Mouse (Mus musculus): ENCODE results near the gene Grb7. TPM values are rescaled to one million over a fixed set of nuclear protein-coding genes. Genes with fewer than 3 reads are reported as not detected.

Grb7 gene
- polyA plus RNA-seq, 1 experiment from 2014 or later: 87.1 TPM

- Histone ChIP-seq H3K4me3 (ENCODE audit: low read length) (no peak overlapping the region), H3K27ac (ENCODE audit: low read length) (no peak overlapping the region), H3K27me3 (replicated peaks; ENCODE audit: control insufficient read depth, insufficient read depth, low read length) (no peaks in the 10 kb centered on the region), H3K9ac (ENCODE audit: low read depth, low read length) (no peak overlapping the region), H3K36me3 (ENCODE audit: control insufficient read depth, insufficient read depth, low read length) (no peaks in the 10 kb centered on the region), H3K9me3 (ENCODE audit: control insufficient read depth, low read length) (no peaks in the 10 kb centered on the region), H3K4me2 (ENCODE audit: low read depth, low read length) (no peak overlapping the region), H3K4me1 (ENCODE audit: control insufficient read depth, insufficient read depth, low read length) (0 out of 2 replicates have a peak, but pooled peaks cover 2% of the 10 kb centered on the region)
- 86% methylated on average over 11 of the region's 11 CpGs for WGBS
- ATAC-seq: no peak
Measured at GRCm38 (mm10) chr11:98474967-98475366, 28.8 kb downstream of the Grb7 start.

- no peaks in the 10 kb centered on the region for H3K9me3 ChIP-seq (ENCODE audit: control insufficient read depth, low read length)
- H3K9ac ChIP-seq (ENCODE audit: low read depth, low read length): no peak overlapping the region
- no peak overlapping the region for H3K4me2 ChIP-seq (ENCODE audit: low read depth, low read length)
- no peak overlapping the region for H3K4me3 ChIP-seq (ENCODE audit: low read length)
- H3K4me1 ChIP-seq (ENCODE audit: control insufficient read depth, insufficient read depth, low read length): no peaks in the 10 kb centered on the region
- no peaks in the 10 kb centered on the region for H3K36me3 ChIP-seq (ENCODE audit: control insufficient read depth, insufficient read depth, low read length)
- no peak for ATAC-seq
- 86% methylated on average over 9 of the region's 9 CpGs for WGBS
- no peaks in the 10 kb centered on the region for H3K27me3 ChIP-seq (replicated peaks; ENCODE audit: control insufficient read depth, insufficient read depth, low read length)
- no peak overlapping the region for H3K27ac ChIP-seq (ENCODE audit: low read length)
Measured at GRCm38 (mm10) chr11:98475630-98476433, 29.6 kb downstream of the Grb7 start.

- H3K4me1 ChIP-seq (ENCODE audit: control insufficient read depth, insufficient read depth, low read length): no peaks in the 10 kb centered on the region
- no peaks in the 10 kb centered on the region for H3K9me3 ChIP-seq (ENCODE audit: control insufficient read depth, low read length)
- no peak for ATAC-seq
- WGBS: 64% methylated on average over 4 of the region's 4 CpGs
- no peak overlapping the region for H3K4me3 ChIP-seq (ENCODE audit: low read length)
- no peaks in the 10 kb centered on the region for H3K27me3 ChIP-seq (replicated peaks; ENCODE audit: control insufficient read depth, insufficient read depth, low read length)
- no peak overlapping the region for H3K27ac ChIP-seq (ENCODE audit: low read length)
- no peak overlapping the region for H3K9ac ChIP-seq (ENCODE audit: low read depth, low read length)
- H3K36me3 ChIP-seq (ENCODE audit: control insufficient read depth, insufficient read depth, low read length): no peaks in the 10 kb centered on the region
- H3K4me2 ChIP-seq (ENCODE audit: low read depth, low read length): no peak overlapping the region
Measured at GRCm38 (mm10) chr11:98476434-98476807, 30.2 kb downstream of the Grb7 start.

- Histone ChIP-seq H3K9me3 (ENCODE audit: control insufficient read depth, low read length) (no peaks in the 10 kb centered on the region), H3K27me3 (replicated peaks; ENCODE audit: control insufficient read depth, insufficient read depth, low read length) (no peaks in the 10 kb centered on the region; the same call in 1 of the 2 replicates), H3K4me1 (ENCODE audit: control insufficient read depth, insufficient read depth, low read length) (no peaks in the 10 kb centered on the region), H3K9ac (ENCODE audit: low read depth, low read length) (no peak overlapping the region), H3K27ac (ENCODE audit: low read length) (no peak overlapping the region), H3K4me3 (ENCODE audit: low read length) (no peak overlapping the region), H3K36me3 (ENCODE audit: control insufficient read depth, insufficient read depth, low read length) (no peaks in the 10 kb centered on the region), H3K4me2 (ENCODE audit: low read depth, low read length) (no peak overlapping the region)
- ATAC-seq: no peak
- WGBS: 58% methylated on average over 14 of the region's 14 CpGs
Measured at GRCm38 (mm10) chr11:98477011-98477701, 31.0 kb downstream of the Grb7 start.

GRCm38 (mm10) chr11:98479026-98479939 is 33.1 kb downstream of the Grb7 start:
- Histone ChIP-seq H3K4me1 (ENCODE audit: control insufficient read depth, insufficient read depth, low read length) (no peaks in the 10 kb centered on the region), H3K4me2 (ENCODE audit: low read depth, low read length) (no peak overlapping the region), H3K9ac (ENCODE audit: low read depth, low read length) (no peak overlapping the region), H3K27me3 (replicated peaks; ENCODE audit: control insufficient read depth, insufficient read depth, low read length) (no peaks in the 10 kb centered on the region; the same call in 1 of the 2 replicates), H3K27ac (ENCODE audit: low read length) (no peak overlapping the region), H3K4me3 (ENCODE audit: low read length) (no peak overlapping the region), H3K9me3 (ENCODE audit: control insufficient read depth, low read length) (no peaks in the 10 kb centered on the region), H3K36me3 (ENCODE audit: control insufficient read depth, insufficient read depth, low read length) (no peaks in the 10 kb centered on the region)
- WGBS: 72% methylated on average over 13 of the region's 13 CpGs
- no peak for ATAC-seq

- H3K4me3 ChIP-seq (ENCODE audit: low read length): no peak overlapping the region
- no peaks in the 10 kb centered on the region for H3K36me3 ChIP-seq (ENCODE audit: control insufficient read depth, insufficient read depth, low read length)
- H3K27ac ChIP-seq (ENCODE audit: low read length): no peak overlapping the region
- no peaks in the 10 kb centered on the region for H3K4me1 ChIP-seq (ENCODE audit: control insufficient read depth, insufficient read depth, low read length)
- ATAC-seq: no peak
- no peaks in the 10 kb centered on the region; the same call in 1 of the 2 replicates for H3K27me3 ChIP-seq (replicated peaks; ENCODE audit: control insufficient read depth, insufficient read depth, low read length)
- WGBS: 90% methylated on average over 12 of the region's 12 CpGs
- no peak overlapping the region for H3K4me2 ChIP-seq (ENCODE audit: low read depth, low read length)
- no peak overlapping the region for H3K9ac ChIP-seq (ENCODE audit: low read depth, low read length)
- no peaks in the 10 kb centered on the region for H3K9me3 ChIP-seq (ENCODE audit: control insufficient read depth, low read length)
Measured at GRCm38 (mm10) chr11:98479940-98480497, 33.8 kb downstream of the Grb7 start.

- H3K27me3 ChIP-seq (replicated peaks; ENCODE audit: control insufficient read depth, insufficient read depth, low read length): no peaks in the 10 kb centered on the region; the same call in 1 of the 2 replicates
- H3K4me3 ChIP-seq (ENCODE audit: low read length): no peak overlapping the region
- H3K4me1 ChIP-seq (ENCODE audit: control insufficient read depth, insufficient read depth, low read length): no peaks in the 10 kb centered on the region
- H3K9me3 ChIP-seq (ENCODE audit: control insufficient read depth, low read length): no peaks in the 10 kb centered on the region
- no peak overlapping the region for H3K4me2 ChIP-seq (ENCODE audit: low read depth, low read length)
- no peaks in the 10 kb centered on the region for H3K36me3 ChIP-seq (ENCODE audit: control insufficient read depth, insufficient read depth, low read length)
- H3K9ac ChIP-seq (ENCODE audit: low read depth, low read length): no peak overlapping the region
- no peak for ATAC-seq
- H3K27ac ChIP-seq (ENCODE audit: low read length): no peak overlapping the region
- 67% methylated on average over 6 of the region's 6 CpGs for WGBS
Measured at GRCm38 (mm10) chr11:98481231-98481630, 35.0 kb downstream of the Grb7 start.

- Histone ChIP-seq H3K9me3 (ENCODE audit: control insufficient read depth, low read length) (no peaks in the 10 kb centered on the region), H3K4me2 (ENCODE audit: low read depth, low read length) (no peak overlapping the region), H3K36me3 (ENCODE audit: control insufficient read depth, insufficient read depth, low read length) (no peaks in the 10 kb centered on the region), H3K9ac (ENCODE audit: low read depth, low read length) (no peak overlapping the region), H3K27me3 (replicated peaks; ENCODE audit: control insufficient read depth, insufficient read depth, low read length) (no peaks in the 10 kb centered on the region; the same call in 1 of the 2 replicates), H3K4me3 (ENCODE audit: low read length) (no peak overlapping the region), H3K4me1 (ENCODE audit: control insufficient read depth, insufficient read depth, low read length) (no peaks in the 10 kb centered on the region), H3K27ac (ENCODE audit: low read length) (no peak overlapping the region)
- WGBS: 81% methylated on average over 10 of the region's 10 CpGs
- no peak for ATAC-seq
Measured at GRCm38 (mm10) chr11:98482067-98482466, 35.9 kb downstream of the Grb7 start.

GRCm38 (mm10) chr11:98485749-98486148 is 39.6 kb downstream of the Grb7 start:
- H3K4me3 ChIP-seq (ENCODE audit: low read length): no peak overlapping the region
- WGBS: 89% methylated on average over 2 of the region's 2 CpGs
- no peak overlapping the region for H3K9ac ChIP-seq (ENCODE audit: low read depth, low read length)
- H3K36me3 ChIP-seq (ENCODE audit: control insufficient read depth, insufficient read depth, low read length): no peaks in the 10 kb centered on the region
- no peak overlapping the region for H3K27ac ChIP-seq (ENCODE audit: low read length)
- no peaks in the 10 kb centered on the region for H3K9me3 ChIP-seq (ENCODE audit: control insufficient read depth, low read length)
- no peak for ATAC-seq
- H3K4me1 ChIP-seq (ENCODE audit: control insufficient read depth, insufficient read depth, low read length): no peaks in the 10 kb centered on the region
- H3K27me3 ChIP-seq (replicated peaks; ENCODE audit: control insufficient read depth, insufficient read depth, low read length): no peaks in the 10 kb centered on the region; the same call in 1 of the 2 replicates
- H3K4me2 ChIP-seq (ENCODE audit: low read depth, low read length): no peak overlapping the region
